Mouse (Mus musculus) testis, adult 2 months (tissue): Measurements from ENCODE around the gene Wasf1.

Experiments used
- CTCF ChIP-seq: fragments of 200-500 bp; IDR thresholded peaks from 2 replicates; pipeline ENCODE4 v1.5.1; 2012; ENCODE audit warnings: low read depth, mild to moderate bottlenecking, inconsistent platforms, low read length, moderate library complexity; ENCODE audit not compliant: control insufficient read depth, insufficient read depth, insufficient replicate concordance
- POLR2A ChIP-seq: fragments of 200-500 bp; IDR thresholded peaks from 2 replicates; pipeline ENCODE4 v1.6.1; 2012; ENCODE audit warnings: low read depth, mild to moderate bottlenecking, inconsistent platforms, low read length, moderate library complexity; ENCODE audit not compliant: control insufficient read depth

DNA sequence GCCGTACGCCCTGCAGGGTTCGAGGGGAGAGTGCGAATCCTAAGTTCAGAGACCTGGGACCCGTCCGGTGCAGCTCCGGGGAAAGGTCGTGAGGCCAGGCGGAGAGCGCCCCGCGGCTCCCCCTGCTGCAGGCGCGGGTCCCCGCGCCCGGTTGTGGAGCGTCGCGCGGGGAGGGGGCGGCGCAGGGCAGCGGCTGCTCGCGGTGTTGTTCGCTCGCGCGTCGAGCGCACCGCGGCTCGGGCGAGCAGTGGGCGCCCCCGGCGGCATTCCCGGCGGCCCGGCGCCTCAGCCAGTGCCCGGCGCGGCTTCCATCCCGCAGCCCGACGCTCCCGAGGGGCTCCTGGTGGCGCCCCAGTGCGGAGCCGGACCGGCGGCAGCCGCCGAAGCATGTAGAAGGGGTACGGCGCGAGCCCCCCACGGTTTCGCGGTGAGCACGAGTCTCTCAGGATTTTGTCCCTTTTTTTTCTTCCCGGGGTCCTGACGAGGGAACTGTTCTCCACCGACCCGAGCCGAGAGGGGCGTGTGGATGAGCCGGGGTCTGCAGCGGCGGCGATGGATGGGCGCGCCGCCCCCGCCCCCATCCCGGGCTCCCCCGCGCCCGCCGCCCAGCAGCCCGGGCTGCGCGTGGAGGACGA is 486 bp downstream of the Wasf1 start:
- TF ChIP-seq POLR2A (no peak), CTCF (no peak)
